Mouse (Mus musculus) liver, postnatal 0 days (tissue): Measurements from ENCODE around the gene Cxcl17. TPM values are rescaled to one million over a fixed set of nuclear protein-coding genes. Genes with fewer than 3 reads are reported as not detected.

Source experiments
- ATAC-seq: fragments of 200-750 bp; cut with Nextera tagmentation; 2 replicates; pipeline ENCODE4 v1.8.0; 2017; ENCODE audit warnings: mild to moderate bottlenecking, moderate library complexity
- DNase-seq: peaks from one replicate; pipeline ENCODE4 v3.0.0-alpha.2; 2016
- H3K27ac ChIP-seq: fragments of 300-500 bp; sonication (generic); 2 replicates; pipeline ENCODE4 v1.5.1; 2014; ENCODE audit warnings: antibody characterized with exemption, moderate library complexity, mild to moderate bottlenecking, low read depth
- H3K27me3 ChIP-seq: fragments of 300-500 bp; sonication (generic); 2 replicates; pipeline ENCODE4 v1.6.1; 2014; ENCODE audit warnings: low read length, control low read depth, mixed read lengths; ENCODE audit not compliant: insufficient read depth
- H3K36me3 ChIP-seq: fragments of 300-500 bp; sonication (generic); replicated peaks from 2 replicates; pipeline ENCODE4 v1.6.1; 2014; ENCODE audit warnings: mild to moderate bottlenecking, control low read depth, low read length, moderate library complexity, mixed read lengths; ENCODE audit not compliant: insufficient read depth
- H3K4me1 ChIP-seq: fragments of 300-500 bp; sonication (generic); 2 replicates; pipeline ENCODE4 v1.6.1; 2014; ENCODE audit warnings: antibody characterized with exemption, mild to moderate bottlenecking, control low read depth; ENCODE audit not compliant: insufficient read depth
- H3K4me2 ChIP-seq: fragments of 300-500 bp; sonication (generic); 2 replicates; pipeline ENCODE4 v1.6.1; 2014; ENCODE audit warnings: low read depth, mild to moderate bottlenecking, low read length, moderate library complexity, mixed read lengths
- H3K4me3 ChIP-seq: fragments of 300-500 bp; sonication (generic); 2 replicates; pipeline ENCODE4 v1.5.1; 2014; ENCODE audit warnings: low read depth, low read length
- H3K9ac ChIP-seq: fragments of 300-500 bp; sonication (generic); replicated peaks from 2 replicates; pipeline ENCODE4 v1.6.1; 2014; ENCODE audit warnings: mild to moderate bottlenecking, moderate library complexity
- H3K9me3 ChIP-seq: fragments of 300-500 bp; sonication (generic); 2 replicates; pipeline ENCODE4 v1.6.1; 2016; ENCODE audit warnings: mild to moderate bottlenecking, control low read depth, low read length, mixed read lengths
- CTCF ChIP-seq: sonication (generic); IDR thresholded peaks from 2 replicates; pipeline ENCODE4 v1.5.1; 2016; ENCODE audit warnings: antibody characterized with exemption, low read depth
- EP300 ChIP-seq: IDR thresholded peaks from 2 replicates; pipeline ENCODE4 v1.6.1; 2016; ENCODE audit warnings: antibody characterized with exemption, low read depth, mild to moderate bottlenecking
- WGBS: fragments of 180-500 bp; shearing (Covaris S2); extraction: QIAGEN DNeasy Blood & Tissue Kit; methylation state at CpG from one replicate; pipeline ENCODE4 v1.1.7; 2014; ENCODE audit not compliant: insufficient replicate concordance; 5-methylcytosine and 5-hydroxymethylcytosine counted together
- polyA plus RNA-seq: library from polyadenylated mRNA; unstranded; fragments of >200 nt; fragmentation: Nextera tagmentation; extraction: Ambion mirVana; gene quantifications from 2 replicates; pipeline ENCODE4 v1.2.1, GENCODE M21; 2015

The Cxcl17 gene
- polyA plus RNA-seq, 1 experiment from 2014 or later: not detected

GRCm38 (mm10) chr7:25365937-25366625 lies 46.6 kb downstream of the Cxcl17 start:
- ATAC-seq: no peak
- Histone ChIP-seq H3K4me2 (no peak overlapping the region), H3K36me3 (no peaks in the 10 kb centered on the region), H3K9ac (no peak overlapping the region), H3K4me1 (no peaks in the 10 kb centered on the region), H3K27ac (no peak overlapping the region), H3K4me3 (no peak overlapping the region), H3K9me3 (no peaks in the 10 kb centered on the region), H3K27me3 (peaks cover 44% of the 10 kb centered on the region)
- TF ChIP-seq EP300: no peak
- no peak for TF ChIP-seq CTCF
- no peak for DNase-seq
- 51% methylated on average over 13 of the region's 13 CpGs for WGBS

GRCm38 (mm10) chr7:25363632-25364031 lies 49.1 kb downstream of the Cxcl17 start:
- Histone ChIP-seq H3K36me3 (no peaks in the 10 kb centered on the region), H3K27ac (no peak overlapping the region), H3K9ac (no peak overlapping the region), H3K27me3 (peaks cover 29% of the 10 kb centered on the region), H3K4me1 (no peaks in the 10 kb centered on the region), H3K9me3 (no peaks in the 10 kb centered on the region), H3K4me3 (no peak overlapping the region), H3K4me2 (no peak overlapping the region)
- ATAC-seq (no peak), DNase-seq (no peak)
- 84% methylated on average over 17 of the region's 17 CpGs for WGBS
- no peak for TF ChIP-seq CTCF
- no peak for TF ChIP-seq EP300

- no peak overlapping the region for H3K4me3 ChIP-seq
- H3K27me3 ChIP-seq: peaks cover 24% of the 10 kb centered on the region
- H3K4me1 ChIP-seq: no peaks in the 10 kb centered on the region
- TF ChIP-seq CTCF (peak; percentile 37), EP300 (no peak)
- no peak overlapping the region for H3K9ac ChIP-seq
- no peaks in the 10 kb centered on the region for H3K36me3 ChIP-seq
- H3K27ac ChIP-seq: no peak overlapping the region
- 85% methylated on average over 19 of the region's 19 CpGs for WGBS
- no peak overlapping the region for H3K4me2 ChIP-seq
- DNase-seq: no peak
- no peak for ATAC-seq
- H3K9me3 ChIP-seq: no peaks in the 10 kb centered on the region
Measured at GRCm38 (mm10) chr7:25363151-25363550, 49.5 kb downstream of the Cxcl17 start.

- no peaks in the 10 kb centered on the region for H3K36me3 ChIP-seq
- H3K4me2 ChIP-seq: no peak overlapping the region
- no peaks in the 10 kb centered on the region for H3K9me3 ChIP-seq
- TF ChIP-seq EP300: no peak
- TF ChIP-seq CTCF: no peak
- no peak overlapping the region for H3K9ac ChIP-seq
- ATAC-seq (no peak), DNase-seq (no peak)
- no peaks in the 10 kb centered on the region for H3K27me3 ChIP-seq
- 75% methylated on average over 19 of the region's 19 CpGs for WGBS
- no peak overlapping the region for H3K4me3 ChIP-seq
- no peaks in the 10 kb centered on the region for H3K4me1 ChIP-seq
- H3K27ac ChIP-seq: no peak overlapping the region
Measured at GRCm38 (mm10) chr7:25358721-25359206, 53.9 kb downstream of the Cxcl17 start.

Other genes starting within 250 kb of the Cxcl17 start
- gene Pou2f2, start 233.2 kb downstream of the Cxcl17 start, polyA plus RNA-seq: 2.0 and 2.9 TPM in 2 replicates
- 19.2 and 21.1 TPM in 2 replicates for gene Dedd2, start 192.3 kb downstream of the Cxcl17 start, polyA plus RNA-seq
- 1.0 and 1.2 TPM in 2 replicates for gene Zfp526, start 191.5 kb downstream of the Cxcl17 start, polyA plus RNA-seq
- 4.3 and 5.1 TPM in 2 replicates for gene Gsk3a, start 175.0 kb downstream of the Cxcl17 start, polyA plus RNA-seq
- 4.6 and 5.2 TPM in 2 replicates for gene Erf, start 162.1 kb downstream of the Cxcl17 start, polyA plus RNA-seq
- 8.9 and 9.7 TPM in 2 replicates for gene Cic, start 145.2 kb downstream of the Cxcl17 start, polyA plus RNA-seq
- 23.4 and 25.4 TPM in 2 replicates for gene Pafah1b3, start 114.9 kb downstream of the Cxcl17 start, polyA plus RNA-seq
- not detected in 2 replicates for gene Prr19, start 111.5 kb downstream of the Cxcl17 start, polyA plus RNA-seq
- gene Tmem145, start 106.8 kb downstream of the Cxcl17 start, polyA plus RNA-seq: not detected in 2 replicates
- gene Megf8, start 95.7 kb downstream of the Cxcl17 start, polyA plus RNA-seq: 0.58 and 0.81 TPM in 2 replicates
- not detected in 2 replicates for gene Cnfn, start 43.2 kb downstream of the Cxcl17 start, polyA plus RNA-seq
- gene Lipe, start 14.2 kb downstream of the Cxcl17 start, polyA plus RNA-seq: 5.2 and 5.5 TPM in 2 replicates
- 24.3 and 27.3 TPM in 2 replicates for gene Ceacam1, start 64.7 kb upstream of the Cxcl17 start, polyA plus RNA-seq
- 0.08 TPM in 1 of 2 replicates, not detected in the other for gene Ceacam2, start 127.0 kb upstream of the Cxcl17 start, polyA plus RNA-seq
- gene Erich4, start 203.0 kb upstream of the Cxcl17 start, polyA plus RNA-seq: 0.20 TPM in 1 of 2 replicates, not detected in the other
- 12.2 and 13.7 TPM in 2 replicates for gene Dmac2, start 206.5 kb upstream of the Cxcl17 start, polyA plus RNA-seq
- gene B3gnt8, start 213.8 kb upstream of the Cxcl17 start, polyA plus RNA-seq: 3.7 and 4.1 TPM in 2 replicates
- 106 and 123 TPM in 2 replicates for gene Bckdha, start 246.1 kb upstream of the Cxcl17 start, polyA plus RNA-seq
- 44.5 and 49.2 TPM in 2 replicates for gene Exosc5, start 246.3 kb upstream of the Cxcl17 start, polyA plus RNA-seq